Mouse (Mus musculus) kidney, embryonic 14.5 days (tissue): ENCODE data around the gene Cyp2r1. TPM values are rescaled to one million over a fixed set of nuclear protein-coding genes. Genes with fewer than 3 reads are reported as not detected.
A peak's percentile ranks its signal among the peaks of the same experiment; 100 is the strongest.
"Not testable (repeated sequence)": the region's sequence is repeated elsewhere in the genome, so short reads cannot be mapped to it uniquely, and the experiment has no call there.

Experiments used
- ATAC-seq: fragments of 200-750 bp; cut with Nextera tagmentation; 2 replicates; pipeline ENCODE4 v1.8.0; 2017; ENCODE audit warnings: moderate number of reproducible peaks, mild to moderate bottlenecking, moderate TSS enrichment, moderate library complexity; ENCODE audit not compliant: low FRiP score, low TSS enrichment
- H3K27ac ChIP-seq: fragments of 300-500 bp; sonication (generic); 2 replicates; pipeline ENCODE4 v1.5.1; 2014; ENCODE audit warnings: low read depth, mild to moderate bottlenecking, low read length, moderate library complexity, mixed read lengths
- H3K27me3 ChIP-seq: fragments of 300-500 bp; sonication (generic); 2 replicates; pipeline ENCODE4 v1.6.1; 2014; ENCODE audit warnings: mild to moderate bottlenecking, low read length; ENCODE audit not compliant: control insufficient read depth, insufficient read depth
- H3K36me3 ChIP-seq: fragments of 300-500 bp; sonication (generic); 2 replicates; pipeline ENCODE4 v1.6.1; 2014; ENCODE audit warnings: low read length, mixed read lengths; ENCODE audit not compliant: control insufficient read depth, insufficient read depth
- H3K4me1 ChIP-seq: fragments of 300-500 bp; sonication (generic); 2 replicates; pipeline ENCODE4 v1.6.1; 2014; ENCODE audit warnings: low read length, mixed read lengths; ENCODE audit not compliant: control insufficient read depth, insufficient read depth
- H3K4me2 ChIP-seq: fragments of 300-500 bp; sonication (generic); replicated peaks from 2 replicates; pipeline ENCODE4 v1.6.1; 2014; ENCODE audit warnings: low read depth, mild to moderate bottlenecking, low read length
- H3K4me3 ChIP-seq: fragments of 300-500 bp; sonication (generic); 2 replicates; pipeline ENCODE4 v1.5.1; 2014; ENCODE audit warnings: mild to moderate bottlenecking, low read length
- H3K9ac ChIP-seq: fragments of 300-500 bp; sonication (generic); 2 replicates; pipeline ENCODE4 v1.6.1; 2014; ENCODE audit warnings: low read depth, mild to moderate bottlenecking, low read length, moderate library complexity
- H3K9me3 ChIP-seq: fragments of 300-500 bp; sonication (generic); 2 replicates; pipeline ENCODE4 v1.6.1; 2016; ENCODE audit warnings: low read length; ENCODE audit not compliant: control insufficient read depth
- WGBS: fragments of 180-500 bp; shearing (Covaris S2); extraction: QIAGEN DNeasy Blood & Tissue Kit; methylation state at CpG from one replicate; pipeline ENCODE4 v1.1.7; 2014; 5-methylcytosine and 5-hydroxymethylcytosine counted together
- polyA plus RNA-seq: library from polyadenylated mRNA; unstranded; fragments of >200 nt; fragmentation: Nextera tagmentation; extraction: Ambion mirVana; gene quantifications from 2 replicates; pipeline ENCODE4 v1.2.1, GENCODE M21; 2014

Cyp2r1 gene
- polyA plus RNA-seq, result 1.9 and 2.1 TPM in 2 replicates

DNA sequence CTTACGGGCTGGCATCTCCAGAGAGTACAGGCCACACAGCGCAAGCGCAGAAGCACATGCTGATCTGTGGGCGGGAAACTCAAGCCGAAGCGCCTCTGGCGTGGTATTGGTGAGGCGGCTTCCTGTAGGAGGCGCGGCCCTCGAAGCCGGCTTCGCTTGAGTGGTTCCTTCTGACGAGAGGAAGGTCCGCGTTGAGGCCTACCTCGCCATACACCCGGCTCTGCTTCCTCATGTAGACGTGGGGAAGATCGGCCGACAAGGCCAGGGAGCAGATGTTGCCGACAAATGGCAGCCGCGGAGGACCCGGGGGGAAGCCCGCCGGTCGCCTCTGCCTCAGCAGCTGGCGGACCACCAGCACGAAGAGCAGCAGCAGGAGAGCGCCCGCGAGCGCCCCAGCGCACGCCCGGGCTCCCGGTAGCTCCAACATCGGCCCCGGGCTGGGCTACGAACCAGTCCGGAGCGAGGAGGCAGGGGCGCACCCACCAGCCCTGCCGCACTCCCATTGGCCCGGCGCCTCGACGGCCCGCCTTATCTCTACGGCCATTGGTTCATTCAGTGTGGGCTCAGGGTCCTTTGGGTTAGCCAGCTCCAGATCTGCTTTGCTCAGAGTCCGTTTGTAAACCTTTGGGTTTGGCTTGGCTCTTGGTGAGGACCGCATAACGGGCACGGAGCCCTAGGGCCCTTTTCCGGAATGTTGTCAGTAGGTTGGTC is at the start of gene Cyp2r1:
TSS of gene Cyp2r1 (minus strand) at position 442 of the 711 bp plus-strand sequence.
- H3K4me1 ChIP-seq, result no peaks in the 10 kb centered on the region
- peak; percentile 100 for ATAC-seq
- H3K27ac ChIP-seq, result peak within 1 kb of the TSS; percentile 78
- H3K9me3 ChIP-seq, result no peaks in the 10 kb centered on the region
- H3K4me3 ChIP-seq, result peak within 1 kb of the TSS; percentile 51
- peak within 1 kb of the TSS; percentile 59; the same call in 1 of the 2 replicates for H3K9ac ChIP-seq
- 1% methylated on average over 56 of the region's 56 CpGs for WGBS
- H3K36me3 ChIP-seq, result no peaks in the 10 kb centered on the region
- H3K27me3 ChIP-seq, result no peaks in the 10 kb centered on the region
- peak within 1 kb of the TSS; percentile 76 for H3K4me2 ChIP-seq

DNA sequence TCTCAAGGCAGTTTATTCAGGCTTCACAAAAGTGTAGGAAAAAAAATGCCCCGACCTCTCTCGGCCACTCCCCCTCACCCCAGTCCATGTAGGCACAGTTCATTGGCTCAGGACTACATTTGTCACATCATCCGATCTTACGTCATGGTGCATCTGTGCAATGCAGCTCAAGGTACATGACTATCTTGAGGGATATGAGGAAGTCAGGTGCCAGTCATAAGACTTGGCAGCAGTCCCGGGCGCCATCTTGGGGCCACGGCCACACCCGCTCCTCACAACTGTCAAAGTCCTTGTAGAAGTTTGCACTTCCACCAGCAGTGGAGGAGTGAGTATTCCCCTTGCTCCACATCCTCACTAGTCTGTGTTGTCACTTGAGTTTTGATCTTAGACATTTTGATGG is 31.6 kb upstream of the Cyp2r1 start:
- not testable (repeated sequence) for H3K36me3 ChIP-seq, H3K4me1 ChIP-seq, ATAC-seq, H3K9me3 ChIP-seq, H3K27me3 ChIP-seq, H3K9ac ChIP-seq, H3K4me3 ChIP-seq, H3K27ac ChIP-seq, H3K4me2 ChIP-seq
- WGBS, result 94% methylated on average over 8 of the region's 8 CpGs

DNA sequence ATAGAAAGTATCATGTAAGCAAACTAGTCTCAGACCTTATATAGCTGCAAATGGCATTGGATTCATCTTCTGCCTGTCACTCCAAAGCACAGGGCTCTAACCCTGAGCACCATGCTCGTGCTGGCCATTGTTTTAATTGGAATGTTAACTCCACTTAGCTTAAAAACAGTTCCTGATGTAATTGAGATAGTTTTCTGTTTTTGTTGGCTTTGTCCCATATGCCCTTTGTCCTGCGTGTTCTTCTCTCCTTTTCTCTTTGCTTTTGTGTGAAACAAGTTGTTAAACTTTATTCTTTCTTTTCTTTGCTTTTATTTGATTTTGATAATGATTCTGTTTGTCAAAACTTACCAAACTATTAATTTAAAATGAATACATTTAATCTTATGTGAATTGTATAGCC is 19.7 kb upstream of the Cyp2r1 start:
- Histone ChIP-seq H3K9ac (no peak overlapping the region), H3K4me2 (no peak overlapping the region), H3K9me3 (no peaks in the 10 kb centered on the region), H3K4me1 (0 out of 2 replicates have a peak, but pooled peaks cover 3% of the 10 kb centered on the region), H3K27ac (no peak overlapping the region), H3K4me3 (no peak overlapping the region), H3K27me3 (no peaks in the 10 kb centered on the region), H3K36me3 (no peaks in the 10 kb centered on the region)
- no peak for ATAC-seq
- 39% methylated on average over 2 of the region's 2 CpGs for WGBS

DNA sequence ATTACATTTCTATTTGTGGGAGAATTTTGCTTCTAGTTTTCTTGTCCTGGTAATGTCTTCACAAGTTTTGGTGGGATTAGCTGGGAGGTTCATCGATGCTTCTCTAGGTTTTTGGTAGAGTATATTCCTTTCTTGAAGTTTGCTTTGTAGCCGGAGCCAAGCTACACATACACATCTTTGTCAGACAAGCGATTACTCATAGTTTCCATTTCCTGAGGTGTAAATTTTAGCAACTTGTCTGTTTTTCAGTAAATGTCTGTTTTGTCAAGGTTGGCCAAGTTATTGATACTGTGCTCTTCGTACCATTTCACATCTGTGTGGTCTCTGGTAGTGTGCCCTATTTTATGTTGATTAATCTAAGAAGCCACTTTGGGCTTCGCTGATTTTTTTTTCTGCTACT is 18.4 kb upstream of the Cyp2r1 start:
- Histone ChIP-seq H3K27ac (no peak overlapping the region), H3K4me1 (0 out of 2 replicates have a peak, but pooled peaks cover 3% of the 10 kb centered on the region), H3K36me3 (no peaks in the 10 kb centered on the region), H3K4me2 (no peak overlapping the region), H3K27me3 (no peaks in the 10 kb centered on the region), H3K4me3 (no peak overlapping the region), H3K9ac (no peak overlapping the region), H3K9me3 (no peaks in the 10 kb centered on the region)
- 73% methylated on average over 5 of the region's 5 CpGs for WGBS
- ATAC-seq, result no peak

DNA sequence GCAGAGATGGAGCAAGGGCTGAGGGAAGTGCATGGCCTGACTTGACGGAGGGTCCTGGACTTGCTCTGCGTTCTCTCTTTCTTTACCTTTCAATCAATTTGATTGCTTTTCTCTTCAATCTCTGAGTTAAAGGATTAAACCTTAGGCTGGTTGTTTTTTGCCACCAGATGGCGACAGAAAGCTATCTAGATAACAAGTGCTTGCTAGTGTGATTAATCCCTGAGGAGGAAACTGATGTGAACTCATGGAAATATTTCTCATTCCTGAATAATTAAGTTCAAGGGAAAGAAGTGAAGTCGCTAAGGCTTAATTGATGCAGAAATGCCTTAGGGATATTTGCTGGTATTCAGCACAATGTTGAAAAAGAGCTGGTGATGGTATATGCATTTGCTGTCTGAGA is 17.7 kb upstream of the Cyp2r1 start:
- no peaks in the 10 kb centered on the region for H3K36me3 ChIP-seq
- no peak overlapping the region for H3K9ac ChIP-seq
- 0 out of 2 replicates have a peak, but pooled peaks have one; percentile 24 for ATAC-seq
- H3K27me3 ChIP-seq, result no peaks in the 10 kb centered on the region
- 4% methylated on average over 4 of the region's 4 CpGs for WGBS
- H3K4me1 ChIP-seq, result 0 out of 2 replicates have a peak, but pooled peaks cover 3% of the 10 kb centered on the region
- no peaks in the 10 kb centered on the region for H3K9me3 ChIP-seq
- H3K4me3 ChIP-seq, result no peak overlapping the region
- no peak overlapping the region for H3K4me2 ChIP-seq
- no peak overlapping the region for H3K27ac ChIP-seq

DNA sequence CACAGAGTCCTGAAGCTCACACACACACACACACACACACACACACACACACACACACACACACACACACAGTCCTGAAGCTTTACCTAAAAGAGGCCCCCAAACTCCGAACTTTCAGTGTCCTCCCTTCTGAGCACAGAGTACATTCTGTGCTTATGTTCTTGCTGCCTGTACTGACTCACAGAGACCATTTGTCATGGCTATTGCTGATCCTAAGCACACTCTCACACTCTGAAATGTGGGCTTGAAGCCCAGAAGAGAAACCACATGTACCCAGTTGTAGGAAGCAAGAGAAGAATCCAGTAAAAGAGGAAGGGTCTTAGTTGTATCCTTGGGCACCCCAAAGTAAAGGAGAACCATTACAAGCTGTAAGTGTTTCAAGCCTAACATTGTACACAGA is 14.9 kb upstream of the Cyp2r1 start:
- Histone ChIP-seq H3K4me1 (0 out of 2 replicates have a peak, but pooled peaks cover 3% of the 10 kb centered on the region), H3K9me3 (no peaks in the 10 kb centered on the region), H3K36me3 (no peaks in the 10 kb centered on the region), H3K4me3 (no peak overlapping the region), H3K9ac (no peak overlapping the region), H3K4me2 (no peak overlapping the region), H3K27ac (no peak overlapping the region), H3K27me3 (no peaks in the 10 kb centered on the region)
- no peak for ATAC-seq
- 81% methylated on average over 1 of the region's 1 CpGs for WGBS

DNA sequence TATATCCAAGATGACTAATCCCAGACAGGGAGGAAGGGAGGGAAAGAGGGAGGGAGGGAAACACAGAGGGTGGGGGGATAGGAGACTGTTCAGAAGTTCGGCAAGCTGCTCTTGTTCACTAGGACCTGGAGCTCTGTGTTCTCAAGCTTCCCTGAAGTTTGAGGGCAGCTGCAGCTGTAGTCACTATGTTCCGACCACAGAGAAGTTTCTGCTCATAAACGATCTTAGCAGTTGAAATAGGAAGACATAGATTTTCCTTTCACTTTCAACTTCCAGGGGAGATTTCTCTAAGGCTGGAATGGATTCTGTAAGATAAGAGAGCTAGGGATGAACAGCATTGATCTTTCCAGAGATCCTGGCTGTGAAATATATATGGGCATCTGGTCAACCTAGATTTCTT is 14.2 kb upstream of the Cyp2r1 start:
- H3K27ac ChIP-seq, result no peak overlapping the region
- H3K9ac ChIP-seq, result no peak overlapping the region
- H3K9me3 ChIP-seq, result no peaks in the 10 kb centered on the region
- no peaks in the 10 kb centered on the region for H3K27me3 ChIP-seq
- H3K4me3 ChIP-seq, result no peak overlapping the region
- 75% methylated on average over 3 of the region's 3 CpGs for WGBS
- no peaks in the 10 kb centered on the region for H3K36me3 ChIP-seq
- 0 out of 2 replicates have a peak, but pooled peaks cover 3% of the 10 kb centered on the region for H3K4me1 ChIP-seq
- no peak overlapping the region for H3K4me2 ChIP-seq
- no peak for ATAC-seq

DNA sequence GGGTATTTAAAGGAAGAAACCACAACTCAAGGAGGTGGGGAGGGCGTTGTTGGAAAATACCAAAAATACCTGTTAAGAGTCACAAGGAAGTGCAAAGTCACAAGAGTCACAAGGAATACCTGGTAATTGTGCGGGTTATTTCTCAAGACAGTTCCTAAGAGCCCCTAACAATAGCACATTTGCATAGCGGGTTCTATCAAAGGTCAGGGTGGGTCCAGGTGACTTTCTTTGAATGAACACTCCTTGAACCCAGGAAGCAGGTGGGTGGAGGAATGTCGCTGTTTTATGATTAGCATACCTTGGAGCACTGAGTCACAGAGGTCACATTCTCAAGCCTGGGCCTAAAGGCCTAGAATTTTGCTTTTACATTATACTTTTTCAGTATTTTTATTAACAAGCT is 11.1 kb upstream of the Cyp2r1 start:
- not testable (repeated sequence) for H3K9ac ChIP-seq, H3K27me3 ChIP-seq, H3K4me1 ChIP-seq, H3K36me3 ChIP-seq, H3K4me2 ChIP-seq, ATAC-seq, H3K4me3 ChIP-seq, H3K27ac ChIP-seq, H3K9me3 ChIP-seq
- WGBS, result 93% methylated on average over 4 of the region's 4 CpGs

DNA sequence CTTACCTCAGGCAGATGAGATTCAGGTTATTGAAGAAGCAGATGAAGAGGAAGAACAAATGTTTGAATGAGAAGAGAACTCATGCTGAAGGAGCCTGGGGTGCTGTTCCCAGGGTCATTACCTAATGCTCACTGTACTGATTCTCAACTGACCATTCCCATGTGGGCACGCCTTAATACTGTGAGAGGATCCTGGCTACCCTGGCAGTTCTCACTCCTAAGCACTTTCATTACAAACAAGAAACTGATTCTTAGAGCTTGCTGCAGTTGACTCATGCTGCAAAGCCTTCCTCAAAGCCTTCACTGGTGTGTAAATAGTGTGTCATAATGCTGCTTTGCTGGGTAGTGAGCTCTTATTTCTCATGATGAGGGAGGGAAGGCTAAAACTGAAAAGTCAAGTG is 26.6 kb downstream of the Cyp2r1 start:
- Histone ChIP-seq H3K27ac (no peak overlapping the region), H3K4me1 (no peaks in the 10 kb centered on the region), H3K4me2 (no peak overlapping the region), H3K9me3 (no peaks in the 10 kb centered on the region), H3K27me3 (no peaks in the 10 kb centered on the region), H3K36me3 (peaks cover 4% of the 10 kb centered on the region; the same call in 1 of the 2 replicates), H3K9ac (no peak overlapping the region), H3K4me3 (no peak overlapping the region)
- WGBS, result 86% methylated on average over 1 of the region's 1 CpGs
- ATAC-seq, result no peak
